ENCODE assay signal across 28 mouse cellular contexts in genomic region chr2:157814965-157815283, GRCm38 (mm10).
A peak's percentile ranks its signal among the peaks of the same experiment; 100 is the strongest.
DNase-seq lines count a peak whose midpoint lies in the region; ATAC-seq and TF ChIP-seq lines count a peak whose summit lies in the region.
"Had no signal": no experiment of that assay in that cellular context is flagged by ENCODE, and none has a peak within 500 bp of the region (broad histone marks: within the 10 kb centered on the region; RNA-seq: fewer than 3 reads in every experiment).

No protein-coding gene starts in this region.

- peak; percentile 2 to 4 for DNase-seq in layer of hippocampus, postnatal 10 days (ENCODE audit: low spot score in 2 of 2)
- DNase-seq in layer of hippocampus, adult 11-12 months (ENCODE audit: low spot score), result no peak
- no peak for DNase-seq in thymus, adult 2 months
- no peak for DNase-seq in thymus, postnatal 10 days (ENCODE audit: low spot score in 2 of 2)
- no peak for DNase-seq in MEL (ENCODE audit: low read depth, low spot score)
- DNase-seq in layer of hippocampus, adult 9-11 months, result no peak
- DNase-seq: adrenal gland, adult 2 months; adrenal gland, postnatal 14 days; cerebellum, adult 11 months; cerebellum, adult 9-11 months; cerebellum, postnatal 36 days; embryo, embryonic 11 days; gastrocnemius, postnatal 10 days; gastrocnemius, postnatal 36 days; heart, postnatal 14 days had no signal

- H3K27me3 ChIP-seq in midbrain, embryonic 15.5 days (replicated peaks), result no peaks in the 10 kb centered on the region
- no peaks in the 10 kb centered on the region for H3K27me3 ChIP-seq in midbrain, embryonic 13.5 days
- no peaks in the 10 kb centered on the region for H3K27me3 ChIP-seq in thymus, adult 2 months (ENCODE audit: control insufficient read depth, insufficient read depth, low read length)
- no peaks in the 10 kb centered on the region for H3K27me3 ChIP-seq in MEL (ENCODE audit: control insufficient read depth in 1 of 2, insufficient read depth in 2 of 2, low read length in 2 of 2)
- H3K27me3 ChIP-seq: embryonic facial prominence, embryonic 13.5 days; forebrain, embryonic 15.5 days had no signal

- ATAC-seq in midbrain, embryonic 15.5 days (replicated peaks), result no peak
- no peak for ATAC-seq in midbrain, embryonic 13.5 days
- ATAC-seq: CD4-positive, CD25-positive, alpha-beta regulatory T cell, adult 4 months; forebrain, embryonic 15.5 days; hindbrain, postnatal 0 days had no signal

- H3K9me3 ChIP-seq in midbrain, embryonic 15.5 days, result no peaks in the 10 kb centered on the region
- no peaks in the 10 kb centered on the region for H3K9me3 ChIP-seq in midbrain, embryonic 13.5 days
- no peaks in the 10 kb centered on the region for H3K9me3 ChIP-seq in MEL (replicated peaks; ENCODE audit: insufficient read depth, low read length)
- H3K9me3 ChIP-seq: embryonic facial prominence, embryonic 10.5 days; embryonic facial prominence, embryonic 13.5 days; forebrain, embryonic 15.5 days; G1E; heart, embryonic 10.5 days; heart, embryonic 13.5 days had no signal

- peaks cover 25% of the 10 kb centered on the region for H3K4me1 ChIP-seq in midbrain, embryonic 15.5 days
- H3K4me1 ChIP-seq in midbrain, embryonic 13.5 days (replicated peaks), result peaks cover 26% of the 10 kb centered on the region
- H3K4me1 ChIP-seq in thymus, adult 2 months (replicated peaks; ENCODE audit: control insufficient read depth, insufficient read depth, low read length), result peaks cover 15% of the 10 kb centered on the region
- H3K4me1 ChIP-seq in MEL (ENCODE audit: control insufficient read depth in 1 of 2, insufficient read depth in 2 of 2, low read length in 2 of 2), result peaks cover 6 to 12% of the 10 kb centered on the region in 2 experiments
- H3K4me1 ChIP-seq: embryonic facial prominence, embryonic 10.5 days had no signal

- no peaks in the 10 kb centered on the region for H3K36me3 ChIP-seq in midbrain, embryonic 15.5 days (replicated peaks)
- peaks cover 36% of the 10 kb centered on the region for H3K36me3 ChIP-seq in midbrain, embryonic 13.5 days
- peaks cover 14% of the 10 kb centered on the region; the same call in 1 of the 2 replicates for H3K36me3 ChIP-seq in thymus, adult 2 months (ENCODE audit: control insufficient read depth, insufficient read depth, low read length)
- H3K36me3 ChIP-seq in MEL (ENCODE audit: control insufficient read depth in 1 of 2, insufficient read depth in 2 of 2, low read length in 2 of 2), result peaks cover 5 to 18% of the 10 kb centered on the region in 2 experiments

- no peak overlapping the region for H3K9ac ChIP-seq in midbrain, embryonic 15.5 days
- no peak overlapping the region for H3K9ac ChIP-seq in midbrain, embryonic 13.5 days (replicated peaks)
- H3K9ac ChIP-seq in MEL (ENCODE audit: control insufficient read depth, low read depth, low read length, poor library complexity, severe bottlenecking), result no peak overlapping the region
- H3K9ac ChIP-seq: embryonic facial prominence, embryonic 13.5 days; forebrain, embryonic 15.5 days; heart, embryonic 13.5 days; hindbrain, embryonic 14.5 days had no signal

- peak overlapping the region; percentile 51; the same call in 1 of the 2 replicates for H3K27ac ChIP-seq in midbrain, embryonic 15.5 days
- no peak overlapping the region for H3K27ac ChIP-seq in midbrain, embryonic 13.5 days
- peak overlapping the region; percentile 4; the same call in 1 of the 2 replicates for H3K27ac ChIP-seq in thymus, adult 2 months (ENCODE audit: control insufficient read depth, insufficient read depth, low read length)
- H3K27ac ChIP-seq in MEL (ENCODE audit: control insufficient read depth, low read depth, low read length), result peak overlapping the region; percentile 54; the same call in 1 of the 2 replicates
- H3K27ac ChIP-seq: embryonic facial prominence, embryonic 10.5 days; embryonic facial prominence, embryonic 13.5 days; forebrain, embryonic 15.5 days; heart, adult 2 months; heart, embryonic 10.5 days; heart, embryonic 13.5 days; hindbrain, embryonic 14.5 days; hindbrain, postnatal 0 days had no signal

- H3K4me2 ChIP-seq in midbrain, embryonic 15.5 days, result no peak overlapping the region
- H3K4me2 ChIP-seq in midbrain, embryonic 13.5 days (replicated peaks), result no peak overlapping the region
- H3K4me2 ChIP-seq: embryonic facial prominence, embryonic 13.5 days; forebrain, embryonic 15.5 days; hindbrain, embryonic 14.5 days had no signal

- TF ChIP-seq CTCF in thymus, adult 2 months (IDR thresholded peaks at IDR 0.05; ENCODE audit: borderline replicate concordance, control insufficient read depth, extremely low read depth, insufficient read depth, low read length, poor library complexity), result no peak
- no peak for TF ChIP-seq CTCF in MEL (IDR thresholded peaks at IDR 0.05 in 2 of 3, conservative IDR thresholded peaks at IDR 0.05 in 1 of 3; ENCODE audit: control insufficient read depth in 1 of 3, insufficient read depth in 1 of 3, low read depth in 2 of 3, low read length in 3 of 3, poor library complexity in 1 of 3, severe bottlenecking in 1 of 3)

- 92% methylated on average over 2 of the region's 2 CpGs for WGBS in midbrain, embryonic 15.5 days
- 97% methylated on average over 2 of the region's 2 CpGs for WGBS in midbrain, embryonic 13.5 days
- 94% methylated on average over 2 of the region's 2 CpGs for WGBS in thymus, adult 2 months

- no peak for TF ChIP-seq EP300 in MEL (IDR thresholded peaks at IDR 0.05; ENCODE audit: low read depth in 1 of 2, low read length in 2 of 2)

- H3K4me3 ChIP-seq in midbrain, embryonic 15.5 days, result no peak overlapping the region
- H3K4me3 ChIP-seq in midbrain, embryonic 13.5 days (replicated peaks), result no peak overlapping the region
- H3K4me3 ChIP-seq in thymus, adult 2 months (ENCODE audit: control insufficient read depth, insufficient read depth, low read length), result no peak overlapping the region
- H3K4me3 ChIP-seq in MEL (ENCODE audit: control insufficient read depth in 1 of 2, insufficient read depth in 1 of 2, low read depth in 2 of 2, low read length in 2 of 2), result no peak overlapping the region; a peak in 1 of 4 replicates
- H3K4me3 ChIP-seq: embryonic facial prominence, embryonic 10.5 days; embryonic facial prominence, embryonic 13.5 days; erythroblast, embryonic 14.5 days; forebrain, embryonic 15.5 days; heart, adult 2 months; heart, embryonic 10.5 days; heart, embryonic 13.5 days had no signal

- no peaks in the 10 kb centered on the region for H3K79me2 ChIP-seq in MEL (ENCODE audit: control insufficient read depth, insufficient read depth, low read length, poor library complexity)

- TF ChIP-seq POLR2A in thymus, adult 2 months (IDR thresholded peaks at IDR 0.05; ENCODE audit: control insufficient read depth, extremely low read depth, insufficient read depth, low read length, poor library complexity), result no peak
- TF ChIP-seq POLR2A in MEL (IDR thresholded peaks at IDR 0.05; ENCODE audit: control insufficient read depth in 1 of 2, insufficient read depth in 1 of 2, low read depth in 1 of 2, low read length in 2 of 2, poor library complexity in 1 of 2), result no peak

- TF ChIP-seq RAD21 in MEL (IDR thresholded peaks at IDR 0.05; ENCODE audit: low read depth, low read length), result no peak

TF ChIP-seq in MEL, 35 proteins besides CTCF, POLR2A, EP300 and RAD21:
- TF ChIP-seq TBP (IDR thresholded peaks at IDR 0.05; ENCODE audit: low read depth, low read length) (no peak), MAFK (IDR thresholded peaks at IDR 0.05; ENCODE audit: borderline replicate concordance, low read depth, low read length) (peak; percentile 82)

Comparison
In these comparisons a context has a peak if more than half of its experiments do, and no peak if none do; other contexts are left out.
1. DNase-seq: peak in layer of hippocampus, postnatal 10 days (2 of 2); none in layer of hippocampus, adult 11-12 months (single experiment), thymus, adult 2 months (single experiment), thymus, postnatal 10 days (0 of 2), MEL (single experiment) and layer of hippocampus, adult 9-11 months (single experiment).